Mouse (Mus musculus) intestine, embryonic 14.5 days (tissue): ENCODE measurements around the gene Rab5b. TPM values are rescaled to one million over a fixed set of nuclear protein-coding genes. Genes with fewer than 3 reads are reported as not detected.

ENCODE experiments used
- ATAC-seq: fragments of 200-750 bp; cut with Nextera tagmentation; replicated peaks from 2 replicates; pipeline ENCODE4 v1.8.0; 2017; ENCODE audit warnings: low read depth, moderate number of reproducible peaks, moderate TSS enrichment, moderate library complexity; ENCODE audit not compliant: low FRiP score, low TSS enrichment
- DNase-seq: peaks from one replicate; pipeline ENCODE4 v3.0.0-alpha.2; 2018; ENCODE audit warnings: low spot score
- H3K27ac ChIP-seq: fragments of 300-500 bp; sonication (generic); 2 replicates; pipeline ENCODE4 v1.5.1; 2014; ENCODE audit warnings: low read depth, mild to moderate bottlenecking, control low read depth
- H3K27me3 ChIP-seq: fragments of 300-500 bp; sonication (generic); replicated peaks from 2 replicates; pipeline ENCODE4 v1.6.1; 2014; ENCODE audit warnings: low read length, control low read depth; ENCODE audit not compliant: control insufficient read depth, insufficient read depth
- H3K36me3 ChIP-seq: fragments of 300-500 bp; sonication (generic); 2 replicates; pipeline ENCODE4 v1.6.1; 2014; ENCODE audit warnings: low read length, control low read depth; ENCODE audit not compliant: control insufficient read depth, insufficient read depth
- H3K4me1 ChIP-seq: fragments of 300-500 bp; sonication (generic); replicated peaks from 2 replicates; pipeline ENCODE4 v1.6.1; 2014; ENCODE audit warnings: low read length, control low read depth, mixed read lengths; ENCODE audit not compliant: control insufficient read depth, insufficient read depth
- H3K4me2 ChIP-seq: fragments of 300-500 bp; sonication (generic); 2 replicates; pipeline ENCODE4 v1.6.1; 2014; ENCODE audit warnings: low read length
- H3K4me3 ChIP-seq: fragments of 300-500 bp; sonication (generic); 2 replicates; pipeline ENCODE4 v1.5.1; 2014; ENCODE audit warnings: low read depth, low read length, control low read depth, mixed read lengths
- H3K9ac ChIP-seq: fragments of 300-500 bp; sonication (generic); 2 replicates; pipeline ENCODE4 v1.6.1; 2014; ENCODE audit warnings: mild to moderate bottlenecking, low read length
- H3K9me3 ChIP-seq: fragments of 300-500 bp; sonication (generic); 2 replicates; pipeline ENCODE4 v1.6.1; 2016; ENCODE audit warnings: low read length, control low read depth; ENCODE audit not compliant: control insufficient read depth
- WGBS: fragments of 180-500 bp; shearing (Covaris S2); extraction: QIAGEN DNeasy Blood & Tissue Kit; methylation state at CpG from one replicate; pipeline ENCODE4 v1.1.7; 2014; 5-methylcytosine and 5-hydroxymethylcytosine counted together
- polyA plus RNA-seq: library from polyadenylated mRNA; unstranded; fragments of >200 nt; fragmentation: Nextera tagmentation; extraction: Ambion mirVana; gene quantifications from 2 replicates; pipeline ENCODE4 v1.2.1, GENCODE M21; 2014

The Rab5b gene
- polyA plus RNA-seq, 1 experiment from 2014 or later, result 59.4 TPM

DNA sequence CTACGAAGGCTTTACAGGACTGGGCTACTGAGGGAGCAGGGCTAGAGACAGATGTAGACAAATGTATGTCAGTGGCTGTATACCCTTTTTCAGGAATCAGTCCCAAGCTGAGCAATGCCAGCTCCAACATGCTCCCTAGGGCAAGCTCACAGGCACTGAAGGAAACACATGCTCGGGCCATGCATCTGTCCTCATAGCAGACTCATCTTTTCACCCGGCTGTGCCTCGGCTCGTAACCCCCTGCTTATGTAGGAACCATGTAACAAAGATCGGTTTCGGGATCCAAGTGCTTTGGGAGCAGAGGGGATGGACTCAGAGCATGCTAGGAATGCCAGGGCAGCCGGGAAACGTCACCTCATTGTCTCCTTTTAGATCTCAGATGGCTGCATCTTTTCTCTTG lies 36.6 kb downstream of the Rab5b start:
- no peaks in the 10 kb centered on the region for H3K9me3 ChIP-seq
- H3K9ac ChIP-seq, result no peak overlapping the region
- no peak overlapping the region for H3K4me3 ChIP-seq
- no peaks in the 10 kb centered on the region for H3K4me1 ChIP-seq
- DNase-seq (no peak), ATAC-seq (no peak)
- 36% methylated on average over 9 of the region's 9 CpGs for WGBS
- H3K27ac ChIP-seq, result no peak overlapping the region
- no peaks in the 10 kb centered on the region for H3K27me3 ChIP-seq
- H3K4me2 ChIP-seq, result no peak overlapping the region
- H3K36me3 ChIP-seq, result no peaks in the 10 kb centered on the region

DNA sequence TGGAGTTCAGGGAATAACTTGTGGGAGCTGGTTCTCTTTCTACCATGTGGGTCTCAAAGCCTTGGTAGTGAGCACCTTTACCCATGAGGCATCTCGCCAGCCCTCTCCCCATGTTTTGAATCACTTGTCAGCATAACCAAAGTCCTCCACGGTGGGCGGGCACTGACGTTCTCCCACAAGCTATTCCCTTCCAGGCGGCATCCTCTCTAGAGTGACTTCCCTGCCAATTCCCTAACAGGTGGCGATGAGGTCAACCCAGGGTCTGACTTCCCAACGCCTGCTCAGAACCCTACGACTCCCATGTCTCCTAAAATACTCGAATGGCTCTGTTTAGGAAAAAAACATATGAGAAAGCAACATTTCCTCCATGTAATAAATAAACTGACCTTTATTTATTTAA lies 38.2 kb downstream of the Rab5b start:
- Histone ChIP-seq H3K9ac (no peak overlapping the region), H3K4me3 (no peak overlapping the region), H3K4me1 (no peaks in the 10 kb centered on the region), H3K27me3 (no peaks in the 10 kb centered on the region), H3K36me3 (no peaks in the 10 kb centered on the region), H3K27ac (no peak overlapping the region), H3K4me2 (no peak overlapping the region), H3K9me3 (no peaks in the 10 kb centered on the region)
- ATAC-seq, result no peak
- WGBS, result 52% methylated on average over 9 of the region's 9 CpGs
- DNase-seq, result no peak

DNA sequence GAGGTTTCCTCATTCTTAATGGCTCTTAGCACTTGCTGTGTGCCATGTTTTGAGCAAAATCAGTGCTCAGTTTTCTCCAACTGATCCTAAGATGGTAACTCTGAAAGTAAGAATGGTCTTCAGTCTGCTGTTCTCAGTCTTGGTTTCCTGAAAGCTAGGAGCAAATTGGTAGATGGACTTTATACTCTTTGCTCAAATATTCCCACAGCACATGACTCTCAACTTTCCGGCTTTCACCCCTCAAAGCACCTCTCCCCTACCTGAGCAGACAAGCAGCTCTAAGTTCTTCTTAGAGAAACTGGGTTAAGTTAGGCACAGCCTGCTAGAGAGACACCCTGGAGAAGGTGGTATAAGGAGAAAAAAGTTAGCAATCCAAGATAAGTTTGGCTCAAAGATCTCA lies 39.3 kb downstream of the Rab5b start:
- ATAC-seq (no peak), DNase-seq (no peak)
- Histone ChIP-seq H3K4me1 (no peaks in the 10 kb centered on the region), H3K9ac (no peak overlapping the region), H3K4me2 (no peak overlapping the region), H3K27ac (no peak overlapping the region), H3K4me3 (no peak overlapping the region), H3K27me3 (no peaks in the 10 kb centered on the region), H3K36me3 (no peaks in the 10 kb centered on the region), H3K9me3 (no peaks in the 10 kb centered on the region)
- 74% methylated on average over 1 of the region's 1 CpGs for WGBS

DNA sequence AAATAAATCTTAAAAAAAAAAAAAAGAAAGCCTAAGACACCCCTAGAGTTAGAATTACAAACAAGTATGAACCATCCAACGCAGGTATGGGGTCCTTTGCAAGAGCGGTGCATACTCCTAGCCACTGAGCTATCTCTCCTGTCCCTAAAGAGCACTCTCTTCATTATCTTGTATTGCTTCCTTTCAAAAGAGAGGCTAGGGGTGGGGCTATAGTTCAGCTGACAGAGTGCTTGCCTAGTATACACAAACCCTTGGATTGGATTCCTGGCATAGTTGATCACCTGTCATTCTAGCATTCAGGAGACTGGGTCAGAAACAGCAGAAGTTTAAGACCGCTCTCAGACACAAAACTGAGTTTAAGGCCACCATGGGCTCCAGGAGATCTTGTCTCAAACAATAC lies 40.8 kb downstream of the Rab5b start:
- H3K4me2 ChIP-seq, result no peak overlapping the region
- WGBS, result 59% methylated on average over 3 of the region's 3 CpGs
- no peaks in the 10 kb centered on the region for H3K4me1 ChIP-seq
- ATAC-seq (no peak), DNase-seq (no peak)
- H3K27me3 ChIP-seq, result no peaks in the 10 kb centered on the region
- H3K27ac ChIP-seq, result no peak overlapping the region
- H3K4me3 ChIP-seq, result no peak overlapping the region
- H3K36me3 ChIP-seq, result no peaks in the 10 kb centered on the region
- H3K9ac ChIP-seq, result no peak overlapping the region
- H3K9me3 ChIP-seq, result no peaks in the 10 kb centered on the region

DNA sequence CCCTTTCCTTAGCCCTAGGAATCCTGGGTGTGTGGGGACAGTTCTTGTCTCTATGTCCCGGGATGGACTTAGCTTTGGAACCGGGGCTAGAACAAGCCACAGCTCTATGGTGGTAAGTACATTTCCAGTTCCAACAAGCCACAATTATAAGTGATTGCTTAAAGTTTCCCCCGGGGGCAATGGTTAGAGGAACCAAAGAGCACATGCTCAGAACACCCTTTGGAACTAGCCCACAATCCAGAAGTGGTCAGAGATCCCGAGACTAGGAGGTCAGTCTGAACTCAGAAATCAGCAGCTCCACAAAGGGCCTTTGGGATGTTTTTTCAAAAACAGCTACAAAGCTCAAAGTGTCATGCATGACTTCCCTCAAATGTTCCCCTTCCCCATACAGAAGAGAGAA lies 42.2 kb downstream of the Rab5b start:
- no peak overlapping the region for H3K27ac ChIP-seq
- H3K36me3 ChIP-seq, result no peaks in the 10 kb centered on the region
- no peak overlapping the region for H3K9ac ChIP-seq
- H3K4me3 ChIP-seq, result no peak overlapping the region
- DNase-seq, result no peak
- 76% methylated on average over 4 of the region's 4 CpGs for WGBS
- no peaks in the 10 kb centered on the region for H3K9me3 ChIP-seq
- H3K4me2 ChIP-seq, result no peak overlapping the region
- no peaks in the 10 kb centered on the region for H3K4me1 ChIP-seq
- H3K27me3 ChIP-seq, result no peaks in the 10 kb centered on the region
- no peak for ATAC-seq

DNA sequence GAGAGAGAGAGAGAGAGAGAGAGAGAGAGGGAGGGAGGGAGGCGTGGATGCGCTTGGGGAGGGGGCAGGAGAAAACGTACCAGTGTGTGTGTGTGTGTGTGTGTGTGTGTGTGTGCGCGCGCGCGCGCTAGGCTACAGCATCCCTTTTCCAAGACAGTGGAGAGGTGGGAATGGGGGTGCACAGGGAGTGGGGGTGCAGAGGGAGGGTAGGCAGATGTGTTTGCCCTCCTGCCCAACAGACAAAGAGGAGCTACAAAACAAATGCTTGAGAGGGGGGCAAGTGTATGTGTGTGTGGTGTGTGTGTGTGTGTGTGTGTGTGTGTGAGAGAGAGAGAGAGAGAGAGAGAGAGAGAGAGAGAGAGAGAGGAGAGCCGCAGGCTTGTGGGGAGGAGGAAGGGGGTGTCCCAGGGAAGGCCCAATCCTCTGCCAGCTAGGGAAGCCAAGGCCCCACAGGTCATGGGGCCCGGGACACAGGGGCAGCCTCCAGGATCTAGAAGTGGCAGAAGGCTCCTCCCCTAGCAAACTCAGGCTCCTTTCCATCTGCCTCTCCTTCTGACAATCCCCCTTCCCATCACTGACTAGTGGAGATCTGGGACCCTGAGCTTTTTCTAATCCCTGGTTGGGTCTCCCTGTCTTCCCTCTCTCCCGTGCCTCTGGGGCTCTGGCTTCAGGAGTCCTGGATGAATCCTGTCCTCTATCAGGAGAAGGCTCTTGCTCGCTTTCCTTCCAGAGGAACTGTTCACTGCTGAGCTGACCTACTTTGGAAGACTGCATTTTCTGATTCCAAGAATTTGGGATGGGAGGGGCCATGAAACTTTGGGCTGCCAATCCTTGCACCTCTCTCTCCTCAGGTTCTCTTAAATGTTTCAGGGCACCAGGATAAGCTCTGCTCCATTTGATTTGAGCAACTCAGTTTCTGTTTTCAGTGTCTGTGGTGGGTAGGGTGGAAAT lies 49.6 kb downstream of the Rab5b start:
- Histone ChIP-seq H3K9me3 (no peaks in the 10 kb centered on the region), H3K4me1 (peaks cover 15% of the 10 kb centered on the region), H3K36me3 (no peaks in the 10 kb centered on the region), H3K27ac (peak overlapping the region; percentile 27; the same call in 1 of the 2 replicates), H3K4me3 (peak overlapping the region; percentile 27), H3K9ac (peak overlapping the region; percentile 18; the same call in 1 of the 2 replicates), H3K27me3 (no peaks in the 10 kb centered on the region; the same call in 1 of the 2 replicates), H3K4me2 (peak overlapping the region; percentile 69)
- DNase-seq, result peak; percentile 65
- 12% methylated on average over 10 of the region's 13 CpGs for WGBS
- peak; percentile 63 for ATAC-seq

DNA sequence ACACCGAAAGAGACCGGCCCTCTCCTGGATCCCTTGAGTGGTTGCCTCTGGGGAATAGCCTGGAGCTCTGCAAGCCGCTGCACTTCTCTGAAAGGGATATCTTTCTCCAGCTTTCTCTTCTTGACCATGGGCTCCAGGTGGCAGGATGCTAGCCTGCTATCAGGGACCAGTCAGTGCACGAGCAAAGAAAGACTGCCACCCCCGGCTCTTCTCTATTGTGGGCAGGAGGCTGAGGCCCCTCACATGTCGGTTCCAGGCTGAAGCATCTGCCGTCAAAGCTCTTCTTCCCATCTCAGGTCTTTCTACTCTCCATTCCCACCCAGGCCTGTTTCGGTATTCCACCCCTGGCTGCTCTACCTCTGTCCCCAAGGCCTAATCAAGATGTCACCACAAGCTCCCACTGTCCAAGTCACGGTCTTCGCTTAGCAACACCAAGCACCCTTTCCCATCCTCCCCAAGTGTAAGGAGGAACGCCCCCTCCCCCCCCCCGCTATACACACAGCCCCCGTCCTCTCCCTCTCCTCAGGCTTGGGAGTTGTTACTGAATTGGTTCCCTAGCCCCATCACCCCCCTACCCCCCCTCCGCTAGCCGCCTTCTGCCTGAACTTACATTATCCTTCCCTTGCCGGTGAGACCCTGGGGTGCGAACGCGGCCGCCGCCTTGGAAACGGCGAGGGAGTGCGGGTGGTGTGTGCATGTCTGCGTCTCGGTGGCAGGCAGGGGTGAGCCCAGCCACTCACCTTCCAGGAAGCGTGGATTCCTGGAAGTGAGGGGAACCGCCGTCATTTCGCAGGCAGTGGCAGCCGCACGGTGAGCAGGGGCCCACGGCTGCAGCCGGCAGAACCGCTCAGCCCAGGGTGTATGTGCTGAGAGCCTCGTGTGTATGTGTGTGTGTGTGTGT lies 50.7 kb downstream of the Rab5b start, which contains the start of gene Ikzf4:
Gene Ikzf4 (minus strand): TSS at position 881 of the 901 bp plus-strand sequence.
- WGBS, result 7% methylated on average over 36 of the region's 36 CpGs
- DNase-seq (peak; percentile 75), ATAC-seq (peak; percentile 74)
- peak within 1 kb of the TSS; percentile 69 for H3K4me2 ChIP-seq
- no peaks in the 10 kb centered on the region for H3K9me3 ChIP-seq
- no peaks in the 10 kb centered on the region; the same call in 1 of the 2 replicates for H3K27me3 ChIP-seq
- no peaks in the 10 kb centered on the region for H3K36me3 ChIP-seq
- H3K4me3 ChIP-seq, result peak within 1 kb of the TSS; percentile 48
- peaks cover 15% of the 10 kb centered on the region for H3K4me1 ChIP-seq
- peak within 1 kb of the TSS; percentile 45 for H3K9ac ChIP-seq
- peak within 1 kb of the TSS; percentile 33; the same call in 1 of the 2 replicates for H3K27ac ChIP-seq

DNA sequence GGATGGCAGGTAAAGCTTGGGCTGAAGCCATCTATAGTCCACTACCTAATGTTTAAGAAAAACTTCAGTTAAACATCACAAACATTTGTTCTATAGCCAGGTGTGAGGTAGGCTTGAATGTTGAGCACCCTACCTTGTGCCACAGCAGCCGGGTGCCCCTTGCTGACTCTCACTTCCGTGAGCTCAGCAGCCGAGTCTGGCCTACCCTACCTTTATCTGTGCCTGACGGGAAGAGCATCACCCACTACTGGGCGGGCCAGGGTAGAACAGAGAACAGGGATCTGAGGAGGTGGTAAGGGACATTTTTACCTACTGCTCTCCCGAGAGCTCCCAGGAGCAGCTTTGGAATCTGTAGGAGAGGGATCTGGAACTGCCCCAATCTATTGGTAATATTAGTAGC lies 53.3 kb downstream of the Rab5b start:
- Histone ChIP-seq H3K4me3 (no peak overlapping the region), H3K27me3 (no peaks in the 10 kb centered on the region; the same call in 1 of the 2 replicates), H3K36me3 (peaks cover 7% of the 10 kb centered on the region; the same call in 1 of the 2 replicates), H3K4me1 (peaks cover 15% of the 10 kb centered on the region), H3K27ac (no peak overlapping the region), H3K9me3 (no peaks in the 10 kb centered on the region), H3K9ac (no peak overlapping the region), H3K4me2 (no peak overlapping the region)
- DNase-seq (no peak), ATAC-seq (no peak)
- 88% methylated on average over 6 of the region's 6 CpGs for WGBS
